Mouse (Mus musculus): ENCODE results near the gene Ubfd1. TPM values are rescaled to one million over a fixed set of nuclear protein-coding genes. Genes with fewer than 3 reads are reported as not detected.

The Ubfd1 gene
- polyA plus RNA-seq, 2 experiments, result 11.3 to 16.9 TPM

DNA sequence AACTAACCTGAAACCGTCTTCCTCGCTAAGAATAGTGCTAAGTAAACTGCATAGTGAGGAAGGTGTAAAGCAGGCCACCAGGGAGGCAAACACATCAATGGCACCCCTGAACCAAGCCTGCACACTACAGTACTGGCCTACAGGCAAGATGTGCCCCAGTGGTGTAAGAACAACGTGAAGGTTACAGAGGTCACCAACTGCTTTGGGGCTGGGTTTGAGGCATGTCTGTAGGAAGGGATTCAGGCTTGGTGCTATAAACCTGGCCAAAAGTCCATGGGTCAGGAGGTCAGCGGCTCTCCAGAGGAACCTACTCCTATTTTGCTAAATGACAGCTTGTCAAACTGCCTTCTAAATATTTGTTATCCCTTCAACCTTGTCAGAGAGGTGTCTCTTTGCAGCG lies 10.3 kb upstream of the Ubfd1 start:
- DNase-seq (ENCODE audit: low read depth in 3 of 3, low spot score in 3 of 3) (no peak), ATAC-seq (ENCODE audit: insufficient read depth) (no peak)
- Histone ChIP-seq H3K4me1 (replicated peaks; ENCODE audit: control insufficient read depth in 2 of 2, insufficient read depth in 2 of 2, low read length in 1 of 2) (0 out of 4 replicates have a peak, but pooled peaks cover 0 to 1% of the 10 kb centered on the region in 2 experiments), H3K4me3 (ENCODE audit: insufficient read depth in 1 of 2, low read depth in 2 of 2, low read length in 2 of 2) (no peak overlapping the region), H3K9me3 (ENCODE audit: control insufficient read depth, low read length) (no peaks in the 10 kb centered on the region), H3K36me3 (replicated peaks; ENCODE audit: control insufficient read depth, insufficient read depth, low read depth) (peaks cover 2% of the 10 kb centered on the region), H3K27me3 (ENCODE audit: control insufficient read depth, insufficient read depth, low read length) (no peaks in the 10 kb centered on the region), H3K4me2 (ENCODE audit: low read depth) (no peak overlapping the region), H3K9ac (replicated peaks) (no peak overlapping the region), H3K27ac (no peak overlapping the region)
- TF ChIP-seq CTCF (IDR thresholded peaks at IDR 0.05; ENCODE audit: low read depth) (no peak), EP300 (IDR thresholded peaks at IDR 0.05; ENCODE audit: low read depth) (no peak)
- WGBS (ENCODE audit: insufficient replicate concordance), result 66% methylated on average over 5 of the region's 5 CpGs

DNA sequence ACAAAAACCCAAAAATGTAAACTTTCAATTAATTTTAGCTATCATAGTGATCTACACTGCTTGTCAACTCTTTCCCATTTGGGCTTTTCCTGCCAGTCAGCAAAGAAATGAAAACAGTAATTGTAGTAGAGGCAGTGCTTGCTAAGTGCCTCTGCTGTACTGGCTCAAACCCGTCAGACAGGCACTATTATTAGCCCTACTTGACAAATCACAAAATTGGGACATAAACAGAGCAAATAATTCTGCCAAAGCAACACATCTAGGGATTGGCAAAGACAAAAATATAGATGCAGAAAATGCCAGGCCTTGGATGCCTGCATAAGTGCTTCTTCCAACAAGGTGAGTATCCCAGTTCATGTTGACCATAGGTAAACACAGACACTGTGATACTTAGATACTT lies 1.3 kb upstream of the Ubfd1 start:
- ATAC-seq (ENCODE audit: insufficient read depth) (no peak), DNase-seq (ENCODE audit: low read depth in 3 of 3, low spot score in 3 of 3) (no peak)
- no peaks in the 10 kb centered on the region for H3K27me3 ChIP-seq (ENCODE audit: control insufficient read depth, insufficient read depth, low read length)
- H3K27ac ChIP-seq, result no peak overlapping the region
- peak overlapping the region; percentile 84 for H3K9ac ChIP-seq (replicated peaks)
- WGBS (ENCODE audit: insufficient replicate concordance), result 53% methylated on average over 1 of the region's 1 CpGs
- H3K36me3 ChIP-seq (replicated peaks; ENCODE audit: control insufficient read depth, insufficient read depth, low read depth), result peaks cover 7% of the 10 kb centered on the region
- peak overlapping the region; percentile 90 for H3K4me2 ChIP-seq (ENCODE audit: low read depth)
- H3K9me3 ChIP-seq (ENCODE audit: control insufficient read depth, low read length), result no peaks in the 10 kb centered on the region
- H3K4me1 ChIP-seq (replicated peaks; ENCODE audit: control insufficient read depth in 2 of 2, insufficient read depth in 2 of 2, low read length in 1 of 2), result peaks cover 11 to 17% of the 10 kb centered on the region in 2 experiments
- no peak for TF ChIP-seq CTCF (IDR thresholded peaks at IDR 0.05; ENCODE audit: low read depth)
- TF ChIP-seq EP300 (IDR thresholded peaks at IDR 0.05; ENCODE audit: low read depth), result no peak
- H3K4me3 ChIP-seq (ENCODE audit: insufficient read depth in 1 of 2, low read depth in 2 of 2, low read length in 2 of 2), result peak overlapping the region in 1 of 2 experiments; percentile 88; a peak in 2 of 4 replicates

DNA sequence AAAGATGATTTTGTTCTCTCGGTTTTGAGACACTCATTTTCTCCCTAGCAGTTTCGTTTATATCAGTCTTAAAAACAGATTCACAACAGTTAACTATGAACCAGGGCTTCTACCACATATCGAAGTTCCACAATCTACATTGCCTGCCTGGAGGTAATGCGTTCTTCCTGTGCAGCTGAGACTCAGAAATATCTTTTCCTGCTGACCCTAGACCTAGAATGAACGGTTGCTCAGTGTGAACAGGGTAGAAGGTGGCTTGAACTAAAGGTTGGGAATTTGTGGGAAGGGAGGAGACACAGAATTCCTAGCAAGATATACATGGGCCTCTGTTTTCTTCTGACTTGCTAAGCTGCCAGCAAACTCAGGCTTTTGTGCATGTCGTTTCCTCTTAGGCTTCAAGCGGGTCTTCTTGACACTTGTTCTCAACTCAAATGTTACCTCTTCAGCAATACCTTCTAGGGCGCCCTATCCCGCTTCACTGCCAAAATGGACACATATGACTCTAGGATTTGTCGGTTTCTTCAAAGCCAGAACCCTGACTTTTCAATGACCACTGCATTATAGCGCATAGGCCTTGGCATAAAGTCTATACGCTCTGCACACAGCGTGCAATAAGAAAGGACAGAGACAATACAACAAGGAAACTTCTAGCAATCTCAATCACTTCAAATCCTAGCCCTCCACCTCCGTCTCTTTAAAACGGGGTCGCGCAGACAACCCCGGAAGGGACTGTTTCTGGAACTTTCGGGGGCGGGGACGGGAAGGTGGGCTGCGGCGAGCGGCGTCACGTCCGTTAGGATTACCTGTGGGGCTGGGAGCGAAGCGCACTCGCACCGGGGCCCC lies 652 bp upstream of the Ubfd1 start:
- H3K9ac ChIP-seq (replicated peaks), result peak overlapping the region; percentile 84
- H3K4me1 ChIP-seq (replicated peaks; ENCODE audit: control insufficient read depth in 2 of 2, insufficient read depth in 2 of 2, low read length in 1 of 2), result peaks cover 11 to 17% of the 10 kb centered on the region in 2 experiments
- H3K4me2 ChIP-seq (ENCODE audit: low read depth), result peak overlapping the region; percentile 90
- H3K36me3 ChIP-seq (replicated peaks; ENCODE audit: control insufficient read depth, insufficient read depth, low read depth), result peaks cover 7% of the 10 kb centered on the region
- H3K27ac ChIP-seq, result peak overlapping the region; percentile 32
- H3K4me3 ChIP-seq (ENCODE audit: insufficient read depth in 1 of 2, low read depth in 2 of 2, low read length in 2 of 2), result peak overlapping the region; percentile 88 to 89
- DNase-seq (ENCODE audit: low read depth in 3 of 3, low spot score in 3 of 3), result no peak
- no peak for ATAC-seq (ENCODE audit: insufficient read depth)
- no peaks in the 10 kb centered on the region for H3K27me3 ChIP-seq (ENCODE audit: control insufficient read depth, insufficient read depth, low read length)
- 6% methylated on average over 31 of the region's 31 CpGs for WGBS (ENCODE audit: insufficient replicate concordance)
- H3K9me3 ChIP-seq (ENCODE audit: control insufficient read depth, low read length), result no peaks in the 10 kb centered on the region
- TF ChIP-seq EP300 (IDR thresholded peaks at IDR 0.05; ENCODE audit: low read depth), result no peak
- TF ChIP-seq CTCF (IDR thresholded peaks at IDR 0.05; ENCODE audit: low read depth), result no peak

DNA sequence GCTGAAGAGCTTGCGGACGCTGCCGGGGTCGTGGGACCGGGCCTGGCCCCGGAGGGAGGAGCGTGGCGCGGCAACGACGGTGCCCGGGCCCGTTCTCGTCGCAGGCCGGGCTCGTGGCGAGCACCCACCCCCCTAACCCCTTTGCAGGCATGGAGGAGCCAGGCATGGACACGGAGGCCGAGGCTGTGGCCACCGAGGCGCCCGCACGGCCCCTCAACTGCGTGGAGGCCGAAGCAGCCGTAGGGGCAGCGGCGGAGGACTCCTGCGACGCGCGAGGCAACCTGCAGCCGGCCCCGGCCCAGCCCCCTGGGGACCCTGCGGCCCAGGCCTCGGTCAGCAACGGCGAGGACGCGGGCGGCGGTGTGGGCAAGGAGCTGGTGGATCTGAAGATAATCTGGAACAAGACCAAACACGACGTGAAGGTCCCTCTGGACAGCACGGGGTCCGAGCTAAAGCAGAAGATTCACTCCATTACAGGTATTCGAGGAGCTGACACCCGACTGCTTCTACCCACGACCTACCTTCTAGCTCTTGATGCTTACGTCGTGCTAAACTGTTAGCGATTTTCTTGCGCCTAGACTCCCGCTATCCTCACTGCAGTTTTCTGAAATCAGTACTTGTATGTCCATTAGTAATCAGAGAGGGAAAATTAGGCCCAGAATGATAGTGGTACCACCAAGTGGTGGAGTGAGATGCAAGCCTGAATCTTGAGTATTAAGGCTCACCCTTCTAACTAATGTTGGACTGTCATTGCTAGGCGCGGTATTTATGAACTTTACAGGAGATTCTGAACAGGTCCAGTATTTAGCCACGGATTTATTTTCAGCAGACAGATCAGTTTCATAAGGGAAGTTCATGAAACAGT lies 774 bp downstream of the Ubfd1 start:
- Histone ChIP-seq H3K4me1 (replicated peaks; ENCODE audit: control insufficient read depth in 2 of 2, insufficient read depth in 2 of 2, low read length in 1 of 2) (peaks cover 11 to 17% of the 10 kb centered on the region in 2 experiments), H3K27me3 (ENCODE audit: control insufficient read depth, insufficient read depth, low read length) (no peaks in the 10 kb centered on the region), H3K36me3 (replicated peaks; ENCODE audit: control insufficient read depth, insufficient read depth, low read depth) (peaks cover 18% of the 10 kb centered on the region), H3K9ac (replicated peaks) (peak overlapping the region; percentile 84), H3K4me2 (ENCODE audit: low read depth) (peak overlapping the region; percentile 90), H3K9me3 (ENCODE audit: control insufficient read depth, low read length) (no peaks in the 10 kb centered on the region), H3K27ac (no peak overlapping the region; the same call in 1 of the 2 replicates), H3K4me3 (ENCODE audit: insufficient read depth in 1 of 2, low read depth in 2 of 2, low read length in 2 of 2) (peak overlapping the region; percentile 88 to 89)
- DNase-seq (ENCODE audit: low read depth in 3 of 3, low spot score in 3 of 3) (no peak), ATAC-seq (ENCODE audit: insufficient read depth) (no peak)
- TF ChIP-seq CTCF (IDR thresholded peaks at IDR 0.05; ENCODE audit: low read depth), result no peak; the same call in 1 of the 2 replicates
- under 1% methylated on average over 58 of the region's 58 CpGs for WGBS (ENCODE audit: insufficient replicate concordance)

DNA sequence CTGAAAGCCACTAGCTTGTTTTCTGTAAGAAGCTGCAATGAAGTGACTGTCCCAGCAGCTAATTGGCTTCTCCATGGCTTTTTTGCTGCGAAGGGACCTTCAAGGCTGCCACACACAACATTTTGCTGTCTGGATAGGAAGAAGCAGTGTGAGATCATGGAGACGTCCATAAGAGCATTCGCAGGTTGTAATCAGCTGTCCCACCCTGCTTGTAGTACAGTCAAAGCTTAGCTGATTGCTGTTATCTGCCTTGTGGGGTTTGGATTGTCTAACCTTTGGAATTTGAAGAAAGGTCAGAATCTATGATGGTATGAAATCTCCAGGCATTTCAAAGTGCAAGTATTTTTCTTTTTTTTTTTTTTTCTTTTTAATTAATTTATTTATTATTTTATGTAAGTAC lies 7.4 kb downstream of the Ubfd1 start:
- no peak overlapping the region for H3K9ac ChIP-seq (replicated peaks)
- DNase-seq (ENCODE audit: low read depth in 3 of 3, low spot score in 3 of 3) (no peak), ATAC-seq (ENCODE audit: insufficient read depth) (peak; percentile 62; the same call in 1 of the 2 replicates)
- H3K27me3 ChIP-seq (ENCODE audit: control insufficient read depth, insufficient read depth, low read length), result no peaks in the 10 kb centered on the region
- TF ChIP-seq EP300 (IDR thresholded peaks at IDR 0.05; ENCODE audit: low read depth), result peak; percentile 33; the same call in 1 of the 2 replicates
- no peak for TF ChIP-seq CTCF (IDR thresholded peaks at IDR 0.05; ENCODE audit: low read depth)
- no peak overlapping the region for H3K4me3 ChIP-seq (ENCODE audit: insufficient read depth in 1 of 2, low read depth in 2 of 2, low read length in 2 of 2)
- 39% methylated on average over 3 of the region's 3 CpGs for WGBS (ENCODE audit: insufficient replicate concordance)
- H3K36me3 ChIP-seq (replicated peaks; ENCODE audit: control insufficient read depth, insufficient read depth, low read depth), result peaks cover 46% of the 10 kb centered on the region
- H3K9me3 ChIP-seq (ENCODE audit: control insufficient read depth, low read length), result no peaks in the 10 kb centered on the region
- H3K4me2 ChIP-seq (ENCODE audit: low read depth), result no peak overlapping the region
- H3K4me1 ChIP-seq (replicated peaks; ENCODE audit: control insufficient read depth in 2 of 2, insufficient read depth in 2 of 2, low read length in 1 of 2), result peaks cover 0 to 5% of the 10 kb centered on the region in 2 experiments; a peak in 3 of 4 replicates
- no peak overlapping the region for H3K27ac ChIP-seq
